Mouse (Mus musculus): ENCODE measurements at regions not wholly inside any gene's neighbourhood (a gene's known extent, or its start where the extent isn't known, plus 50 kb on each side); places are given as distances from the start of the nearest gene placed in this dataset.

DNA sequence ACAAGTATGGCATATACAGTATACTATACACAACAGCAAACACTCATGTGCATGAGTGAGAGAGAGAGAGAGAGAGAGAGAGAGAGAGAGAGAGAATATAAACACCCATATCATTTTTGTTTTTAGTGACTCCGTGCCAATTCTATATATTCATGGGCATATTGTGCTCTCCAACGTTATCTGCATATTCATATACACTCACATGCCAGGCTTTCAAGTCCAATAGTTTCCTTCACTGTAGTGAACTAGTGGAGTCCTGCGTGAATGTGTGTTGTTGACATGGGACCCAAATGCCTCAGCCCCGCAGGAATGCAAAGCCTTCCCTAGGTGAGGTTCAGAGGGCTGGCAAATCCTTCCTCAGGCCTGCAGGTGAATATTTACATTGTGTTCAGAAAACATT, 53.4 kb upstream of the Nab1 start:
- DNase-seq (ENCODE audit: low read depth), result no peak

DNA sequence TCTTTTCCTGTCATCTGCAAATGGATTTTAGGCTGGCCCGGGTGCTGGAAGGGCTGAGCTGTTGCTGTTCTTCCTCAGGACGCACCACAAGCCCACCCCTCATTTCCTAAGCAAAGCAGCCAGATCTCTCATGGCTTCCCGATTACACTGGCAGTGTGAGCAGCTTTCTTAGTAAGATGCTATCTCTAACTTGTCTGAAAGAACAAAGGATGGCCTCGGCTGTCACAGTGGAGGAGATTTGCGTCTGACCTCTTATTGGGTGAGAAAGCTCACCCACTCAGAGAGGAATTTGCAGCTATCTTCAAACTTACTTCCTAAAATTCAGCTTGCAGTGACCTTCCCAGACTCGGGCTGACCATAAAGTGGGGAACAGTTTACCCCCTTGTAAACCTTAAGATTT, 64.7 kb upstream of the Nemp2 start:
- DNase-seq (ENCODE audit: low read depth), result no peak

DNA sequence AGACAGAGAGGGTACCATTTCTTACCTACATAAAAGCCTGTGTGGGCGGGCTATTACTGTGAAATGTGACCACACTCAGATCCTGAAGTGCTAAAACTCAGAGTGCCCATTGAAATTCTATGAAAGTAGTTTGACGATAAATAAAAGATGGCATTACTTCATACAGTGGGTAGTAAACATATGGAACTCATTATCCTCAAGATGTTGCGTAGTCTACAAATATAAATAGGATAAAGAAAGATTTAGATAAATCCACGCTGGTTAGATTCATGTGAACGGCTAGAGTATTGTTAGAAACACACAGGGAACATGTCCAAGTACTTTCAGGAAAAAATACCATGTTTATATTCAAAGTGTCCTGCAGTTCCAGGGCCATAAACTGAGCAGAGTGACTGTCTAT, 58.8 kb upstream of the Nemp2 start:
- DNase-seq (ENCODE audit: low read depth), result no peak

DNA sequence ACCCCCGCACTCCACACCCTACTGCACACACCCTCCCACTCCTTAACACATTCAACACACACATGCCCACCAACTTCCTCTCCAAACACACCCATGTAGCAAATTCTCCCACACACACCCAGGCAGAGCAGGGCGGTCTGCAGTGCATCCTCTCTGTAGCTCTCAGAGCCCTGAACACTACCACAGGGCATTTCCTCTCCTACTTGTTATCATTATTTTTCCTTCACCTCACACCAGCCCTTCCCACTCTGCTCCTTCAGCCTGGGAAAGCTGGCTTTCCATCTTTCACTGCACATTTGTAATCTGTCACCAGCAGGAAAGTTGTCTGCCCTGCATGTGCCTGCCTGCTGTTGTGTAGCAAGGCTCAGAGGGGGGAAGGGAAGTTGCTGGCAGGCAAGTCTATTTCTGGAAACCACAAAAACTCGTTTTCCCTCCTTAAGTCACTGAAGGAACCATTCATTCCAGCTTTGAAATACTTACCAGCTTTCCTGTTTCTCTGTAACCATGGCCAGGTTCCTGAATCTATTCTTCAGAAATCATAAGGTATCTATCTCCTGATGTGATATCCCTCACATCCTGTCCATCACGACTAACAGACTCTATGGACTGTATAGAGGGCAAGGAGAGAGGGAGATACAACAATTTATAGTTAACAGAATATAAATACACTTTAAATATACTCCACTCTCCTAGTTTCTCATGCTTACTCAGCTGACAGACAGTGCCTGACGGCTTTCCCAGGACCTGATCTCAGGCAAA, 52.0 kb upstream of the Nemp2 start:
- DNase-seq (ENCODE audit: low read depth), result peak; percentile 56

DNA sequence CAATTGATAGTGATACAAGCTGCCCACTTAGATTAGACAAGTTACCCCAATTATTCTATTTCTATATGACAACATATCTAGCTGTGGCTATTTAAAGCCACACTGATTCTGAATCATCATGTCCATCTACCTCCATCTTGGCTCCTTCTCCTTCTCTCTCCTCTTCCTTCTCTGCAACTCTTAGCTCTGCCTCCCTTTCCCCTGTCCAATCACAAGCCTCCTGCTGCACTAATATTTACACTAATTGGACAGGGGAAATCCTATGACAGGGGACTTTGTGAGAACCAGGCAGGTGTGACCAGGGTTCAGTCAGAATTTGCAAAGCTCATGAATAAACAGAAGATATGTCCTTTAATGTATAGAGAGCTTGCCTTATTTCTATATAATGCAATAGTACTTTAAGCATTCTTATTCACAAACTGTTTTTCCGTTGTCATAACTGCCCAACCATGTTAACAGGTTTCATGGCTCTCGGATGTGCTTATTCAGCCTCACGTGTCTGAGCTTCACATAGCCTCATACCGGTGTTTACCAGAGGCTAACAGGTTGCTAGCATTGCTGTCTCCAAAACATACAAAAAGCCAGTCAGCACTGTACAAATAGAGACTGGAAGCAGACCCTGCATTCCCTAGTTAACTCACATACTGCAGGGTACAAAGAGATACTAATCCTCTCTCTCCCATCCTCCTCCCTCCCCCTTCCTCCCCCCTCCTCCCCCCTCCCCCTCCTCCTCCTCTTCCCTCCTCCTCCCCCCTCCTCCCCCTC, 50.2 kb upstream of the Nemp2 start:
- DNase-seq (ENCODE audit: low read depth), result peak; percentile 22
